Mouse (Mus musculus) neural tube, embryonic 13.5 days (tissue): Measurements from ENCODE around the gene Tbc1d16. TPM values are rescaled to one million over a fixed set of nuclear protein-coding genes. Genes with fewer than 3 reads are reported as not detected.

ENCODE experiments used
- ATAC-seq: fragments of 200-750 bp; cut with Nextera tagmentation; 2 replicates; pipeline ENCODE4 v1.8.0; 2017; ENCODE audit warnings: low read depth, mild to moderate bottlenecking, moderate TSS enrichment, moderate library complexity
- H3K27ac ChIP-seq: fragments of 300-500 bp; sonication (generic); replicated peaks from 2 replicates; pipeline ENCODE4 v1.5.1; 2015; ENCODE audit warnings: moderate library complexity, mild to moderate bottlenecking, inconsistent platforms
- H3K27me3 ChIP-seq: fragments of 300-500 bp; sonication (generic); 2 replicates; pipeline ENCODE4 v1.6.1; 2015; ENCODE audit warnings: mild to moderate bottlenecking, inconsistent platforms
- H3K36me3 ChIP-seq: fragments of 300-500 bp; sonication (generic); 2 replicates; pipeline ENCODE4 v1.6.1; 2015; ENCODE audit warnings: mild to moderate bottlenecking, inconsistent platforms
- H3K4me1 ChIP-seq: fragments of 300-500 bp; sonication (generic); replicated peaks from 2 replicates; pipeline ENCODE4 v1.6.1; 2015; ENCODE audit warnings: inconsistent platforms
- H3K4me2 ChIP-seq: fragments of 300-500 bp; sonication (generic); 2 replicates; pipeline ENCODE4 v1.6.1; 2015; ENCODE audit warnings: inconsistent platforms, mild to moderate bottlenecking, moderate library complexity
- H3K4me3 ChIP-seq: fragments of 300-500 bp; sonication (generic); 2 replicates; pipeline ENCODE4 v1.5.1; 2015; ENCODE audit warnings: mild to moderate bottlenecking, inconsistent platforms
- H3K9ac ChIP-seq: fragments of 300-500 bp; sonication (generic); 2 replicates; pipeline ENCODE4 v1.6.1; 2015; ENCODE audit warnings: moderate library complexity, mild to moderate bottlenecking, inconsistent platforms
- H3K9me3 ChIP-seq: fragments of 300-500 bp; sonication (generic); 2 replicates; pipeline ENCODE4 v1.6.1; 2016; ENCODE audit warnings: inconsistent platforms
- WGBS: fragments of 180-500 bp; shearing (Covaris S2); methylation state at CpG from one replicate; pipeline ENCODE4 v1.1.7; 2015; 5-methylcytosine and 5-hydroxymethylcytosine counted together
- polyA plus RNA-seq: library from polyadenylated mRNA; unstranded; fragments of >200 nt; fragmentation: Nextera tagmentation; extraction: Ambion mirVana; gene quantifications from 2 replicates; pipeline ENCODE4 v1.2.1, GENCODE M21; 2015

Tbc1d16 gene
- polyA plus RNA-seq, 1 experiment from 2014 or later: 49.0 TPM

- peaks cover 68% of the 10 kb centered on the region for H3K4me1 ChIP-seq
- ATAC-seq: peak; percentile 17
- peak overlapping the region; percentile 12; the same call in 1 of the 2 replicates for H3K4me3 ChIP-seq
Observed at GRCm38 (mm10) chr11:119129281-119130058, 98.8 kb downstream of the Tbc1d16 start.

DNA sequence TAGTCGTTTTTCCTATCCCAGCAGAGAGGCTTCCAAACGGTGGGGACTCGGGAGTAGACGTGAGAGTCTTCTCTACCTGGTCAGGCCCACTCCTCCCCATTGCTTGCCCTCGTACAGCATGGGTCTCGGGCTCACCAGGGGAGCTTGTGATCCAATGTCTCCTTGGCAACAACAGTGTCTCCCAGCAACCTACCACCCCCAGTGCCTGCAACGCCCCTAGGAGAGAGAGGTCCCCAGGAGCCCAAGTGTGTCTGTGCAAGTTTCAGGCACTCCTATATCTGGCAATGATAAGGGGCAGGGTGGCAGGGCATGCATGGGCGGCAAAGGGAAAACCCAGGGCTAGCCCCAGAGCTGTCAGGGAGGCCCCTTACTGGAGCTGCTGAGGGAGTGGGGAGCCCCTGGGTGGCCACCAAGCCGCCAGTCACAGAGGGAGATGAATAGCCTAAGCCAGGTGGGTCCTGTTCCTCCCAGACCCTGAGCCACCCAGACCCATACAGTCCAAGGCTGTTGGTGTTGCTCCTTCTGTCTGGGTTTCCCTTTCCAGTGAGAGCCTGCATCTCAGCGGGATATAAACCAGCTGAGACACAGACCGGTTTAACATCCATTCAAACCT is 99.5 kb downstream of the Tbc1d16 start:
- H3K36me3 ChIP-seq: no peaks in the 10 kb centered on the region
- peak overlapping the region; percentile 85 for H3K27ac ChIP-seq
- peaks cover 62% of the 10 kb centered on the region for H3K4me1 ChIP-seq
- no peak for ATAC-seq
- peak overlapping the region; percentile 4; the same call in 1 of the 2 replicates for H3K9ac ChIP-seq
- WGBS: 39% methylated on average over 11 of the region's 11 CpGs
- no peak overlapping the region for H3K4me3 ChIP-seq
- peaks cover 10% of the 10 kb centered on the region; the same call in 1 of the 2 replicates for H3K27me3 ChIP-seq
- H3K4me2 ChIP-seq: no peak overlapping the region
- no peaks in the 10 kb centered on the region for H3K9me3 ChIP-seq

More at GRCm38 (mm10) chr11:119129281-119130058, 98.8 kb downstream of the Tbc1d16 start:
- Histone ChIP-seq H3K9ac (peak overlapping the region; percentile 58), H3K9me3 (no peaks in the 10 kb centered on the region), H3K4me2 (peak overlapping the region; percentile 49), H3K36me3 (no peaks in the 10 kb centered on the region), H3K27ac (peak overlapping the region; percentile 85), H3K27me3 (peaks cover 13% of the 10 kb centered on the region; the same call in 1 of the 2 replicates)
- 37% methylated on average over 18 of the region's 18 CpGs for WGBS

- no peak; the same call in 1 of the 2 replicates for ATAC-seq
- H3K36me3 ChIP-seq: no peaks in the 10 kb centered on the region
- peak overlapping the region; percentile 84; the same call in 1 of the 2 replicates for H3K27ac ChIP-seq
- H3K9me3 ChIP-seq: no peaks in the 10 kb centered on the region
- no peak overlapping the region for H3K4me2 ChIP-seq
- H3K4me3 ChIP-seq: no peak overlapping the region
- WGBS: 56% methylated on average over 9 of the region's 9 CpGs
- H3K9ac ChIP-seq: 0 out of 2 replicates have a peak overlapping the region, but pooled peaks have one; percentile 17
- H3K27me3 ChIP-seq: peaks cover 10% of the 10 kb centered on the region; the same call in 1 of the 2 replicates
- peaks cover 60% of the 10 kb centered on the region for H3K4me1 ChIP-seq
Observed at GRCm38 (mm10) chr11:119127686-119128473, 100.4 kb downstream of the Tbc1d16 start.

DNA sequence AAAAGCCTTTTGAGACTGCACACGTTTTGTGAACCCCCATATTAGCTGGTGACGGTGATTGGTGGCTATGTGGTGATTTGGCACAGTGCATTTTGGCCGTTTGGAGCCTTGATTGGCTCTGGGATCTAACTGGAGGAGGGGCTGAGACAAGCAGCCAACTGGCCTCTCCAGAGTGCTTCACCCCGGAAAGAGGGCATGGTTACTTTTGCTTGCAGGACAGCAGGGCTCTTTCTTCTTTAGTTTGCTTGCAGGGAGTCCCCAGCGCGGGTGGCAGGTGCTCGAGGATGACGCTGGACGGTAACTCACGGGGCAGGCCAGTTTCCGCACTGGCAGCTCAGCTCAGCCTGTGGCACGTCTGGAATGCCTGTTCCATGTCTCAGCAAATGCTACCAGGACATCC is 101.2 kb downstream of the Tbc1d16 start:
- 16% methylated on average over 12 of the region's 12 CpGs for WGBS
- Histone ChIP-seq H3K27ac (peak overlapping the region; percentile 84), H3K27me3 (peaks cover 5% of the 10 kb centered on the region; the same call in 1 of the 2 replicates), H3K4me1 (peaks cover 60% of the 10 kb centered on the region), H3K4me2 (peak overlapping the region; percentile 18; the same call in 1 of the 2 replicates), H3K9me3 (no peaks in the 10 kb centered on the region), H3K9ac (0 out of 2 replicates have a peak overlapping the region, but pooled peaks have one; percentile 1), H3K4me3 (no peak overlapping the region), H3K36me3 (no peaks in the 10 kb centered on the region)
- no peak for ATAC-seq

DNA sequence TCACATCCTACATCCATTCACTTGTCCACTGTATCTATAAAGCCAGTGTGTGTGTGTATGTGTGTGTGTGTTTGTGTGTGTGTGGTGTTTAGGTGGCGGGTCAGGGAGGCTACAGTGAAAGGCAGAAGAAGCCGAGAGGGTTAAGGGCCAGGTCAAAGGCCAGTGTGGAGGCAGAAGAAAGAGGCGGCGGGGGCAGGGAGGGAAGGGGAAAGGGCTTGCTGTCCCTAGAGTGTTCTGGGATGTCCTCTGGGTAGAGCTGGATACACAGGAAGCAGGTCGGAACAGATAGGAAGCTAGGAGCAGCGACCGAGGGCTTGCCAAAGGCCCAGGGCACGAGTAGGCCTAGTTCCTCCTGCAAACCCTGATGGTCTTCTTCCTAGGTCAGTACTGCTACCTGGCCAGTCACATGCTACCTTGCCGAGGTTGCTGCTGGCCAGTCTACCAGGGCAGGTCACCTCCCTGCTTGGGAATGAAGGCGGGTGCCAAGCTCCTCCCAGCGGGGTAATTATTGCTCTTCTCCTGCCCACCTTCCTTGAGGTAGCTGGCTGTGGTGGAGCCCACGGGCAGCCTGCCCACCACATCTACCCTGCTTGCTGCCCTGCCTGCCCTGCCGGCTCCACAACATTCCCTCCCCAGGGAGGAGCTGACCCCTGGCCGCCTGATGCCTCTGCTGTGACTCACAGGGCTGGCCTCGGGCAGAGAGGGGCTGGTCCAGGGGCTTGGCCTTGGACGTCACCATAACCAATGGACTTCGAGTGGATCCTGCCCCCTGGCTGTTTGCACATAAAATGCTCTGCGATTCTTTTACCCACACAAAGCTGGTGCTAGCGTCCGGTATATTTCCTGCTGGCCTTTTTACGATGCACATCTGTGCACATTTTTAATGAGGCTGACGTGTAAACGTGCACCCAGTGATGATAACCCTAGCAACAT is 102.1 kb downstream of the Tbc1d16 start:
- peaks cover 60% of the 10 kb centered on the region for H3K4me1 ChIP-seq
- ATAC-seq: peak; percentile 13; the same call in 1 of the 2 replicates
- H3K9me3 ChIP-seq: no peaks in the 10 kb centered on the region

GRCm38 (mm10) chr11:119124536-119124935 is 103.8 kb downstream of the Tbc1d16 start:
- peaks cover 4% of the 10 kb centered on the region; the same call in 1 of the 2 replicates for H3K27me3 ChIP-seq
- no peak overlapping the region for H3K4me3 ChIP-seq
- H3K4me1 ChIP-seq: peaks cover 47% of the 10 kb centered on the region
- no peak overlapping the region for H3K27ac ChIP-seq
- H3K9me3 ChIP-seq: no peaks in the 10 kb centered on the region
- ATAC-seq: no peak
- no peaks in the 10 kb centered on the region for H3K36me3 ChIP-seq
- WGBS: 94% methylated on average over 6 of the region's 6 CpGs
- H3K9ac ChIP-seq: no peak overlapping the region
- H3K4me2 ChIP-seq: no peak overlapping the region

More for the DNA sequence above, 102.1 kb downstream of the Tbc1d16 start:
- H3K27ac ChIP-seq: peak overlapping the region; percentile 84
- WGBS: 31% methylated on average over 23 of the region's 23 CpGs
- no peak overlapping the region for H3K4me3 ChIP-seq
- no peaks in the 10 kb centered on the region for H3K36me3 ChIP-seq
- peaks cover 5% of the 10 kb centered on the region; the same call in 1 of the 2 replicates for H3K27me3 ChIP-seq
- peak overlapping the region; percentile 18 for H3K4me2 ChIP-seq
- H3K9ac ChIP-seq: 0 out of 2 replicates have a peak overlapping the region, but pooled peaks have one; percentile 50

DNA sequence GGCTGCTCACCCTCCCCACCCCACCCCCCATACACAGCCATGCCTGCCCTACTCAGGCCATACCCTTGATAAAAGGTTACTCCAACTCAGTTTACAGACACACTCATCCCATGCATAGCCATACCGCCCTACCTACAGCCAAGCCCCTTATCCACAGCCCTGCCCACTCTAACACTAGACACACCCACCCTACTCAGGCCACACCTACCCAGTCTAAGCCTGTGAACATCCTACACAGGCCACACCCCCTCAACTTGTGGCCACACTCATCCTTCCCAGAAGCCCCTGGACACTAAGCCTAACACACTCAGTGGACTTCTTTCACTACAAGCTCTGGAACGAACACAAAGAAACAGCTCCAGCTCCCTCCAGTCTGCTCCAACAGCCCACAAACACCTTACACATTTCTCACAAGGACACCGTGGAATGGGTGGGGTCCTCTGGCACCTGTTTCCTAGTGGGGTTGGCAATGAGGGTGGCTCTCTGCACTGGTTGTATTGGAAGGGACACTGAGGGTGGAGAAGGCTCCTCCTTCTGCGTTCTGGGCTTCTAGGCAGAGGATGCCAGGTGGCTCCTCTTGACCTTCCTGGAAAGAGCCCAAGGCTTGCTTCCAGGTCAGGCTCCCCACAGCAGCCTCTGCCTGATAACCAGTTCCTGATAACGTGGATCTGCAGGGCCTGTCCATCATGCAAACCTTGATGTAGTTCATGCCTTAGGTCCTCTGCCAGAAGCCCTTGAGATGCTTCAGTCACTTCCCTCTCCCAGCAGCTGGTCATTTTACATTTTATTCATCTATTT is 104.6 kb downstream of the Tbc1d16 start:
- no peaks in the 10 kb centered on the region for H3K36me3 ChIP-seq
- H3K4me2 ChIP-seq: no peak overlapping the region
- no peak overlapping the region for H3K9ac ChIP-seq
- no peak overlapping the region for H3K27ac ChIP-seq
- no peak overlapping the region for H3K4me3 ChIP-seq
- H3K4me1 ChIP-seq: peaks cover 47% of the 10 kb centered on the region
- WGBS: 81% methylated on average over 5 of the region's 5 CpGs
- no peaks in the 10 kb centered on the region for H3K9me3 ChIP-seq
- ATAC-seq: no peak
- no peaks in the 10 kb centered on the region; the same call in 1 of the 2 replicates for H3K27me3 ChIP-seq

GRCm38 (mm10) chr11:119122396-119122795 is 105.9 kb downstream of the Tbc1d16 start:
- Histone ChIP-seq H3K27ac (no peak overlapping the region), H3K4me3 (no peak overlapping the region), H3K4me2 (no peak overlapping the region), H3K9me3 (no peaks in the 10 kb centered on the region), H3K9ac (no peak overlapping the region), H3K4me1 (peaks cover 43% of the 10 kb centered on the region), H3K27me3 (no peaks in the 10 kb centered on the region; the same call in 1 of the 2 replicates), H3K36me3 (no peaks in the 10 kb centered on the region)
- no peak for ATAC-seq
- WGBS: 76% methylated on average over 5 of the region's 5 CpGs

DNA sequence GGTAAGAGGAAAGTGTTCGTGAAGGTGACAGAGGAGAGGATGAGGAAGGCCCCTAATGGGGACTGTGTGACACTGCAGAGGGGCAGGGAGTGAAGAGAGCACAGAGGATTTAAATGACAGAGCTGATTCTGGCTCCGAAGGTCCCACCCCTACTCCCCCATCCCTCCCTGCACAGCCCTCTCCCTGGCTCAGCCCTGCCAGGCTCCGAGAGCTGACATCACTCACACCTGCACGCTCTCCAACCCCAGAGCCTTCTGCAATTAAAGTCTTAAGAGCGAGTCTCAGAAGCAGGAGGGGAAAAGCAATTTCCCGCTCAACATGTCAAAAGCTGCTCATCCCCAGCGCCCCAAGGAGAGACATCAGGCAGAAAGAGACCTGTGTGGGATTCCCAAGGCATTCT is 109.4 kb downstream of the Tbc1d16 start:
- ATAC-seq: no peak
- 20% methylated on average over 7 of the region's 7 CpGs for WGBS
- Histone ChIP-seq H3K27me3 (no peaks in the 10 kb centered on the region; the same call in 1 of the 2 replicates), H3K4me1 (peaks cover 24% of the 10 kb centered on the region), H3K9me3 (no peaks in the 10 kb centered on the region), H3K4me3 (no peak overlapping the region), H3K27ac (no peak overlapping the region), H3K9ac (0 out of 2 replicates have a peak overlapping the region, but pooled peaks have one; percentile 1), H3K36me3 (no peaks in the 10 kb centered on the region), H3K4me2 (no peak overlapping the region)

DNA sequence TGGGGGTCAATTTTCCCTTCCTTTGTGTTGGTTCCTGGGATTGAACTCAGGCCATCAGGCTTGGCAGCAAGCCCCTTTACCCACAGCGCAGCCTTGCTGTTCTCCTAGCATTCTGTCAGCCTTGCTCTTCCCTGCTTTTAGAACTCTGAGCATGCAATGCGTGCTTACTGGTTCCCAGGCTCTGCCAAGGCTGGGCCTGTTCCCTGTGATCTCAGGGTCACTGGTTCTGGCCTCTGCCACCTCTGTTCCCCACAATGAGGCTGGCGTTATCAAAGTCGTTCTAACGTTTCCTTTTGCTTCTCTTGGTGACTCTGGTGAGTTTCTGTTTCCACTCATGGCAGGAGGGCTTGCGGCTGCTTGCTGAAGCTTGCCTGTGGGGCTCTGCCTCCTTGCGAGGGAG is 110.4 kb downstream of the Tbc1d16 start:
- H3K27me3 ChIP-seq: no peaks in the 10 kb centered on the region; the same call in 1 of the 2 replicates
- H3K9ac ChIP-seq: 0 out of 2 replicates have a peak overlapping the region, but pooled peaks have one; percentile 26
- no peak overlapping the region for H3K4me2 ChIP-seq
- H3K9me3 ChIP-seq: no peaks in the 10 kb centered on the region
- peaks cover 24% of the 10 kb centered on the region for H3K4me1 ChIP-seq
- ATAC-seq: no peak
- no peak overlapping the region for H3K4me3 ChIP-seq
- WGBS: 41% methylated on average over 7 of the region's 7 CpGs
- no peak overlapping the region for H3K27ac ChIP-seq
- H3K36me3 ChIP-seq: no peaks in the 10 kb centered on the region
